Mouse (Mus musculus) layer of hippocampus, adult 9-10 months (tissue): ENCODE data around the gene Col28a1.
"Not testable (repeated sequence)": the region's sequence is repeated elsewhere in the genome, so short reads cannot be mapped to it uniquely, and the experiment has no call there.

Experiments used
- DNase-seq: peaks from one replicate; pipeline ENCODE4 v3.0.0; 2022; ENCODE audit warnings: low spot score

The Col28a1 gene

DNA sequence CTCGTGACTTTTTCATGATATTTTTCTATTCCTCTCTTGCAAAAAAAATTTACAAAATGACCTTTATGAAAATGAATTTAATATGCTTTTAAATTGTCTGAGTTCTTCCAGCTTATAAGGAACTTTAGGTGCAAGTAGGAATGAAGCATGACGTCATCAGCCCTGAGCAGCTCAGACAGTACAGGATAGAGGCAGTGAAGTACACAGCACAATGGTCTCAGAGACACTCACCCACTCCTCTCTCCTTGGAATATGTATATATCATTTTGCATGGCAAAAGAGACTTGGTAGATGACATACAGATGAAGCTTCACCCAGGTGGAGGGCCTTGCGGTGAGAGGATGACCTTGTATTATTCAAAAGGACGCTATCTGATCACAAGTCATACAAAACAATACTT is 197.7 kb downstream of the Col28a1 start:
- no peak for DNase-seq

DNA sequence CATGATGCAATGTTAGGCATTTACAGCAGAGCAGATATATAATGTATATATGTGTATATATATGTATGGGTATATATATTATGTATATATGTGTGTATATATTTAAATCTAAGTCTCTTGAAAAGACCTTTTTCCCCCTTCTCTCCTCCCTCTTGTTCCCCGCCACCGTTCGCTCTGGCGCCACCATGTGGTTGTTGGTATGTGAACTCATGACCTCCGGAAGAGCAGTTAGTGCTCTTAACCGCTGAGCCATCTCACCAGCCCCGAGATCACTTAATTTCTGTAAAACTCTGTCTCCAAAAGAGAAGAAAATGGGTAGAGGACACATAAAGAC is 208.8 kb downstream of the Col28a1 start:
- DNase-seq, result no peak

DNA sequence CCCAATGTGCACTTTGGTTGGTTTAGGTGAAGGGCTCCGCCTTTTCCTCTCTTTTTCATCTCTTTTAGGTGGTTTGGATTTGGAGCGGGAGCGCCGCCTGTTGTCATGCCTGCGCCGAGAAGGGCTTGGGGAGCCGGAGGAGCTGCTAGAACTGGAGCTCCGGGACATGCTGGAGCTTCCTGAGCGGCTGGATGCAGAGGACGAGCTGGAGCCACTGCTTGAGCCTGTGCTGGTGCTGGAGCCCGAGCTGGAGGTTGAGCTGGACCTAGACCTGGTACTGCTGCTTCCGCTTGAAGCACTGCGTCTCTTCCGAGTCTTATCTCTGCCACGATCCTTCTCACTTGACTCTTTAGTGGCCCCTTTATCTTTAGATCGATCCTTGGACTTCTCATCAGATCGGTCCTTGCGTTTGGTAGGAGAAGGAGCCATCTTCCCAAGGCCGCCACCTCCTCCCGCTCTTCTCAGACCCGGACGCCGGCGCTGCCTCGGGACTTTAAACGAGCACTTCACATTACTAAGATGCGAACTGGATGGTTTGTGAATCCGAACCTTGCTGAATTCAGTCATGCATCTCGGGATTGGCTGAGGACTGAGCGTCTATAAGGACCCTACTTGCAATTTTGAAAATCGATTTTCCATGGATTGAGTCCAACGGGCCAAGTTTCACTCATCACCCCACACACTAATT is 209.3 kb downstream of the Col28a1 start:
- not testable (repeated sequence) for DNase-seq

DNA sequence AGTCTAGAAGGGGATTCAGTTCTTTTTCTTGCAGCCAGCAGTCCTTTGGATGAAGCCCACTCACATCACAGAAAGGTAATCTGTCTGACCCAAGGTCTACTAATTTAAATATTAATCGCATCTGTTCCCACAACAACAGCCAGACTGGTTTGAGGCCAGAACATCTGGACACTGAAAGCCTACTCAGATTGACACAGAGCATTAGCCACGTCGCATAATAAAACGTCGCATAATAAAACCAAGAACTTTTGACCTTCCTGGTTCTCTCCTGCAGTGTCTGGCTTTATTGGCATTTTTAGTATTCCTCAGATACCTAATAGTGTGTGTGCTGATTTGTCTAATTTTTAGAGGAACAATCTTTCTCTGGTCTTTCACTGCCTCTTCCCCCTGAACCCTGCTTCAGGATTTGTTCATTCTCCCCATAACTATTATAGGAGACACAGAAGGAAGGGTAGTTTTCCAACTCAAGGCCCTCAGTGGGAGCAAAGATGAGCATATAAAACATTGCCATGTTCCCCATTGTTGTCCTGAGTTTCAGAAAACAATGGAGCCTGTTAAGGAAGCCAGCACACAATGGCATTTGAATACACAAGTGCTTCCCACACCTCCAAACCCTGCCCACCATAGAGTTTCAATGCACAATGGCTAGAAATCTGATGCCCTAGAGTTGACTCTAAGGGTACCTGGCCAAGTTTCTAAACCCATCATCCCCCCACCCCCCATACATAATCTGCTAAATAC is 221.2 kb downstream of the Col28a1 start:
- DNase-seq, result no peak

DNA sequence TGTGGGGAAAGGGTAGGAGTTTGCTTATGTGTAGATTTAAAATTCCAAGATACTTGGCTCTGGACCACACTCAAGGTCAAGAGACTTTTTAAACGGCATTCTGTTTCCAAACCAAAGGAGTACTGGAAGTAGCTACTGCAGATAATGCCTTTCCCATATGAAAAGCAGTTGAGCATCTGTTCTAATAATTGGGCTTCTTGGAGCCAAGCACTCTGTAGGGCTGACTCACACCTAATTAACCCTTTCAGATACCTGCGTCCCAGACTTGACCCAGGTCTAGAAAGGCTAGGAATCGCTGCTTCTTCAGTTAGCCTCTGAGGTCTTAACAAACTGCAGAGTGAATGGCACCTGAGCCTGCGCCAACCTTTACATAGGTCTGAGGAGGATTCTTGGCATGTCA is 223.0 kb downstream of the Col28a1 start:
- no peak for DNase-seq

DNA sequence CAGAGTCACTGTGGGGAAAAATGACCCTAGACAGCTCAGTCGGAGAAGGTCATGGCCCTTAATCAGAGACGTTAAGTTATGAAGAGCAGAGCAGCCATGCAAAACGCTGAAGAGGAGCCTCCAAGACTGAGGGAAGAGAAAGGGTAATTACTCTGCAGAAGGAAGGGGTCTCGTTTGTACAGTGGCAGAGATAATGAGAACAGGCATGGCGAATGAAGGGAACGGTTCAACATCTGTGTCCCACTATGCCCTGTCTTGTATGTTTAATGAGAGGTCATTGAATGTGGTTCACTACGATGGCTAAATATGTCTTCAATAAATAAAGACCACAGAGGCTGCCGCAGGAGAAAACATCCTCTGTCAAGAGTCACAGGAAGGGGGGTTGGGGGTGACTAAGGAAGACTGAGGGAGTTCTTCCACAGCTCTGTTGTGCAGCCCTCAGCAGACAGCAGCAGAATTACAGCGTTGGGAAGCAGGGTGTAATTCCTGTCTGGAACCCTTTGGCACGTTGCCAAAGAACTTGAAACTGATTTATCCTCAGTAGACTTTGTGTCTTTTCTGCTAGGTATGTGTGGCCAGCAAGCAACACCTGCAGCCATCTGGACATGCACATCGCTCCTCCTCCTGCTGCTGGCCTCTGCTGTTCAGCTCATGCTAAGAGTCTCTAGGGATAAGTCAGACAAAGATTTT is 226.4 kb downstream of the Col28a1 start:
- DNase-seq, result no peak

DNA sequence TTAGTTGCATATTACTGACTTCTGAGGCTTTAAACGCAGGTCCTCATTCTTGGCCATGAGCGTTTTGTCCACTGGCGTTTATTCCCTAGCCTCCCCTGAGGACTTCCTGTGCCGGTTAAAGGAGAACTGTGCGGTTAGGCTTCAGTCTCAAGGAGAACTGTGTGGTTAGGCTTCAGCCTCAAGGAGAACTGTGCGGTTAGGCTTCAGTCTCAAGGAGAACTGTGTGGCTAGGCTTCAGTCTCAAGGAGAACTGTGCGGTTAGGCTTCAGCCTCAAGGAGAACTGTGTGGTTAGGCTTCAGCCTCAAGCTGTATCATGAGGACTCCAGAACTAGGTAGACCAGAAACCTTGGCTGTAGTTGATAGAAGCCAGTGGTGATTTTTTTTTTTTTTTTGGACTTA is 229.7 kb downstream of the Col28a1 start:
- DNase-seq, result no peak

DNA sequence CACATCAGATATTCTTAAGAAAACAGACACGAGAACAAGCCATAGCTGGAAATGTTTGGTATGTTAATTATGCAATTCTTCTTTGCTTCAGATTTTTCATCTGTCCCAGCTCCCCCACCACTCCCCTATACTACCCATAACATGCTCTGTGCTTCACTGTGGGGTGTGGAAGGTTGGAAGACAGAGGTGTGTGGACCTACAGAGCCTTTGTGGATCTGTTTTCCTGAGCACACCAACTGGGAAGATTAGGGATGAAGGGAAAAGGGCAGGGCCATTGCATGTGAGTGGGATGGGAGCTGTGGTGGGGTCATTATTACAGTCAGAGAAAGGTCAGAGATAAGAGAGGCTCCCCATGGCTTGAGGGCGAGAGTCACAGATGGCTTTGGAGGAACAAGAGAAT is 240.2 kb downstream of the Col28a1 start:
- no peak for DNase-seq

DNA sequence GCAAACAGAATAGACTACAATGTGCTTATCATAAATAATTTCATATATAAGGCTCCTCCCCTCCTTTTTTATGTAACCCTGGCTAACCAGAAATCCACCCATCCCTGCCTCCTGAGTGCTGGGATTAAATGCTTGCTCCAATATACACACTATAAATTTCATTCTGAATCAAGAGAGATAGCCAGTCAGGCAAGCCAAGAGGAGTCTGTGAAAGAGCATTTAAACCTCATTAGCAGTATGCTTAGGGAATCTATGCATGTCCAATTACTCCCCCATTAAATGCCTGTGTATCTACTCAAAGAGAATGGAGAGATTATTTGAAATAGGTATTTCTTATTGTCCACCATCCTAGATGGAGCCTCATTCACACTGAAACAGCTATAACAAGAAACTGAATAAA is 240.6 kb downstream of the Col28a1 start:
- no peak for DNase-seq
